8 mouse cellular contexts compared by ENCODE assay signal in the genomic region with DNA sequence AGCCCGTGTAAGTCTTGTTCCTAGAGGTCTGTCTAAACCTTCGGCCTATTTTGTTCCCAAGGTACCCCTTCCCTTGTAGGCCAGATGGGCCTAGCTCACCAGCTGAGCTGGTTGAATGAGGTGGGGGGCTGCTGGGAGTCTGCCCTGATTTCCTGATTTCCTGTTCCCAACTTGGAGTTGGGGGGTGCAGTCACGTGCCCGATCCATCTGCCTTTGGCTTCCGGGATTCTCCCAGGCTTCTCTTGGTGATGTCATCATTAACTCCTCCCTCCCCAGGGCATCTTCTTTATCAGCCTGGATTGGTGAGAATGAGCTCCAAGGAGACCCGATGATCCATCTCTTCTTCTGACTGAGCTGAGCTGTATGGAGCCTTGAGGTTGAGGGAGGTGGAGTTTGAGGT. TPM values are rescaled to one million over a fixed set of nuclear protein-coding genes. Genes with fewer than 3 reads are reported as not detected.
A peak's percentile ranks its signal among the peaks of the same experiment; 100 is the strongest.
DNase-seq lines count a peak whose midpoint lies in the region; ATAC-seq and TF ChIP-seq lines count a peak whose summit lies in the region.

No protein-coding gene starts in this region.

- WGBS in kidney, embryonic 14.5 days: 41% methylated on average over 6 of the region's 6 CpGs
- WGBS in embryonic facial prominence, embryonic 11.5 days: 43% methylated on average over 6 of the region's 6 CpGs
- 46% methylated on average over 6 of the region's 6 CpGs for WGBS in heart, embryonic 11.5 days (ENCODE audit: insufficient replicate concordance)
- WGBS in kidney, embryonic 16.5 days: 40% methylated on average over 6 of the region's 6 CpGs
- 59% methylated on average over 6 of the region's 6 CpGs for WGBS in liver, adult 2 months
- WGBS in neural tube, embryonic 15.5 days: 40% methylated on average over 6 of the region's 6 CpGs

- no peak overlapping the region for H3K4me3 ChIP-seq in kidney, embryonic 14.5 days (ENCODE audit: low read length)
- H3K4me3 ChIP-seq in embryonic facial prominence, embryonic 11.5 days (ENCODE audit: low read depth, low read length): no peak overlapping the region
- H3K4me3 ChIP-seq in heart, embryonic 11.5 days (ENCODE audit: low read depth, low read length): no peak overlapping the region
- H3K4me3 ChIP-seq in kidney, embryonic 16.5 days (ENCODE audit: low read length): no peak overlapping the region
- H3K4me3 ChIP-seq in liver, adult 2 months (ENCODE audit: insufficient read depth, low read depth, low read length): peak overlapping the region; percentile 23; the same call in 1 of the 2 replicates
- peak overlapping the region; percentile 75 for H3K4me3 ChIP-seq in neural tube, embryonic 15.5 days (replicated peaks)

- no peak overlapping the region for H3K27ac ChIP-seq in kidney, embryonic 14.5 days (ENCODE audit: low read depth, low read length)
- no peak overlapping the region for H3K27ac ChIP-seq in embryonic facial prominence, embryonic 11.5 days (replicated peaks; ENCODE audit: low read depth, low read length)
- no peak overlapping the region for H3K27ac ChIP-seq in heart, embryonic 11.5 days (ENCODE audit: low read depth, low read length)
- H3K27ac ChIP-seq in kidney, embryonic 16.5 days (ENCODE audit: low read length): no peak overlapping the region
- peak overlapping the region; percentile 54 for H3K27ac ChIP-seq in liver, adult 2 months (replicated peaks; ENCODE audit: insufficient read depth, low read depth, low read length)
- H3K27ac ChIP-seq in neural tube, embryonic 15.5 days (replicated peaks): peak overlapping the region; percentile 58

- peaks cover 8% of the 10 kb centered on the region; the same call in 1 of the 2 replicates for H3K79me2 ChIP-seq in liver, adult 2 months (ENCODE audit: control insufficient read depth, insufficient read depth, low read length)

- H3K4me1 ChIP-seq in kidney, embryonic 14.5 days (ENCODE audit: control insufficient read depth, insufficient read depth, low read length): peaks cover 30% of the 10 kb centered on the region
- H3K4me1 ChIP-seq in embryonic facial prominence, embryonic 11.5 days (ENCODE audit: control insufficient read depth, insufficient read depth, low read length): peaks cover 4% of the 10 kb centered on the region
- H3K4me1 ChIP-seq in heart, embryonic 11.5 days (ENCODE audit: control insufficient read depth, insufficient read depth, low read length): peaks cover 27% of the 10 kb centered on the region
- H3K4me1 ChIP-seq in kidney, embryonic 16.5 days (ENCODE audit: insufficient read depth, low read length): peaks cover 33% of the 10 kb centered on the region
- H3K4me1 ChIP-seq in liver, adult 2 months (ENCODE audit: control insufficient read depth, insufficient read depth, low read length): peaks cover 3% of the 10 kb centered on the region; the same call in 1 of the 2 replicates
- H3K4me1 ChIP-seq in neural tube, embryonic 15.5 days: peaks cover 45% of the 10 kb centered on the region

- no peak overlapping the region for H3K9ac ChIP-seq in kidney, embryonic 14.5 days (ENCODE audit: low read depth, low read length)
- no peak overlapping the region for H3K9ac ChIP-seq in embryonic facial prominence, embryonic 11.5 days (replicated peaks; ENCODE audit: low read length)
- H3K9ac ChIP-seq in heart, embryonic 11.5 days (ENCODE audit: low read depth, low read length): no peak overlapping the region
- H3K9ac ChIP-seq in kidney, embryonic 16.5 days (replicated peaks; ENCODE audit: low read length): 0 out of 2 replicates have a peak overlapping the region, but pooled peaks have one; percentile 28
- H3K9ac ChIP-seq in liver, adult 2 months (ENCODE audit: low read depth, low read length): peak overlapping the region; percentile 56
- peak overlapping the region; percentile 97; the same call in 1 of the 2 replicates for H3K9ac ChIP-seq in neural tube, embryonic 15.5 days (replicated peaks)

- no peaks in the 10 kb centered on the region for H3K27me3 ChIP-seq in kidney, embryonic 14.5 days (ENCODE audit: control insufficient read depth, insufficient read depth, low read length)
- no peaks in the 10 kb centered on the region for H3K27me3 ChIP-seq in embryonic facial prominence, embryonic 11.5 days (ENCODE audit: control insufficient read depth, insufficient read depth, low read length)
- H3K27me3 ChIP-seq in heart, embryonic 11.5 days (ENCODE audit: control insufficient read depth, insufficient read depth, low read length): no peaks in the 10 kb centered on the region
- H3K27me3 ChIP-seq in kidney, embryonic 16.5 days (ENCODE audit: insufficient read depth, low read length): no peaks in the 10 kb centered on the region
- no peaks in the 10 kb centered on the region for H3K27me3 ChIP-seq in liver, adult 2 months (ENCODE audit: control insufficient read depth, insufficient read depth, low read length)
- no peaks in the 10 kb centered on the region for H3K27me3 ChIP-seq in neural tube, embryonic 15.5 days (replicated peaks)

- no peak for ATAC-seq in kidney, embryonic 14.5 days (ENCODE audit: low FRiP score, low TSS enrichment)
- ATAC-seq in embryonic facial prominence, embryonic 11.5 days (replicated peaks; ENCODE audit: insufficient number of reproducible peaks, low FRiP score, low TSS enrichment, low read depth): no peak
- no peak for ATAC-seq in heart, embryonic 11.5 days (replicated peaks; ENCODE audit: insufficient number of reproducible peaks, low FRiP score, low TSS enrichment)
- ATAC-seq in kidney, embryonic 16.5 days (ENCODE audit: low FRiP score, low TSS enrichment): no peak
- no peak for ATAC-seq in neural tube, embryonic 15.5 days (ENCODE audit: low FRiP score)

- H3K4me2 ChIP-seq in kidney, embryonic 14.5 days (replicated peaks; ENCODE audit: low read depth, low read length): no peak overlapping the region
- no peak overlapping the region for H3K4me2 ChIP-seq in embryonic facial prominence, embryonic 11.5 days (ENCODE audit: low read depth, low read length)
- 0 out of 2 replicates have a peak overlapping the region, but pooled peaks have one; percentile 98 for H3K4me2 ChIP-seq in heart, embryonic 11.5 days
- no peak overlapping the region; the same call in 1 of the 2 replicates for H3K4me2 ChIP-seq in kidney, embryonic 16.5 days (replicated peaks; ENCODE audit: low read depth, low read length)
- H3K4me2 ChIP-seq in neural tube, embryonic 15.5 days: peak overlapping the region; percentile 97

- no peaks in the 10 kb centered on the region for H3K9me3 ChIP-seq in kidney, embryonic 14.5 days (ENCODE audit: control insufficient read depth, low read length)
- H3K9me3 ChIP-seq in embryonic facial prominence, embryonic 11.5 days (replicated peaks; ENCODE audit: control insufficient read depth, low read length): no peaks in the 10 kb centered on the region
- H3K9me3 ChIP-seq in heart, embryonic 11.5 days (replicated peaks; ENCODE audit: control insufficient read depth, low read length): no peaks in the 10 kb centered on the region
- H3K9me3 ChIP-seq in kidney, embryonic 16.5 days (ENCODE audit: low read length): no peaks in the 10 kb centered on the region
- H3K9me3 ChIP-seq in neural tube, embryonic 15.5 days (replicated peaks): no peaks in the 10 kb centered on the region

- peaks cover 9% of the 10 kb centered on the region for H3K36me3 ChIP-seq in kidney, embryonic 14.5 days (ENCODE audit: control insufficient read depth, insufficient read depth, low read length)
- peaks cover 2% of the 10 kb centered on the region; the same call in 1 of the 2 replicates for H3K36me3 ChIP-seq in embryonic facial prominence, embryonic 11.5 days (replicated peaks; ENCODE audit: control insufficient read depth, insufficient read depth, low read depth, low read length)
- H3K36me3 ChIP-seq in heart, embryonic 11.5 days (ENCODE audit: control insufficient read depth, insufficient read depth, low read length): peaks cover 7% of the 10 kb centered on the region; the same call in 1 of the 2 replicates
- peaks cover 15% of the 10 kb centered on the region for H3K36me3 ChIP-seq in kidney, embryonic 16.5 days (ENCODE audit: insufficient read depth, low read length)
- no peaks in the 10 kb centered on the region for H3K36me3 ChIP-seq in liver, adult 2 months (ENCODE audit: control insufficient read depth, insufficient read depth, low read length)
- H3K36me3 ChIP-seq in neural tube, embryonic 15.5 days: peaks cover 36% of the 10 kb centered on the region

- TF ChIP-seq POLR2A in liver, adult 2 months (IDR thresholded peaks at IDR 0.05; ENCODE audit: extremely low read depth, insufficient read depth, low read length): no peak

- TF ChIP-seq CTCF in liver, adult 2 months (IDR thresholded peaks at IDR 0.05; ENCODE audit: low read depth, low read length): no peak

- peak; percentile 42 for DNase-seq in kidney, adult 11 months
- peak; percentile 6 for DNase-seq in embryonic facial prominence, embryonic 11.5 days (ENCODE audit: low spot score)
- DNase-seq in liver, adult 2 months (ENCODE audit: extremely low read depth, low read depth, low spot score): no peak
- no peak for DNase-seq in ovary, adult 18-20 months (ENCODE audit: low spot score)

RNA-seq across cellular contexts. Expression of gene Acap3, which starts 3.6 kb away (rescaled TPM):
- polyA plus RNA-seq in kidney, embryonic 14.5 days (2014; fragmentation: Nextera tagmentation; extraction: Ambion mirVana): 10.3 and 15.5 TPM in 2 replicates
- polyA plus RNA-seq in embryonic facial prominence, embryonic 11.5 days (2014; fragmentation: Nextera tagmentation; extraction: Ambion mirVana): 18.6 and 21.2 TPM in 2 replicates
- polyA plus RNA-seq in heart, embryonic 11.5 days (2014; fragmentation: Nextera tagmentation; extraction: Ambion mirVana): 9.2 and 10.2 TPM in 2 replicates
- polyA plus RNA-seq in kidney, embryonic 16.5 days (2015; fragmentation: Nextera tagmentation; extraction: Ambion mirVana): 16.5 and 17.6 TPM in 2 replicates
- total RNA-seq in liver, adult 2 months (2014; rRNA removed): 2.5 and 3.4 TPM in 2 replicates
- polyA plus RNA-seq in liver, adult 2 months (2012; rRNA removed): 4.9 and 6.9 TPM in 2 replicates
- 57.7 and 70.3 TPM in 2 replicates for polyA plus RNA-seq in neural tube, embryonic 15.5 days (2015; fragmentation: Nextera tagmentation; extraction: Ambion mirVana)

RNA-seq across cellular contexts. Expression of gene Pusl1, which starts 3.6 kb away (rescaled TPM):
- polyA plus RNA-seq in kidney, embryonic 14.5 days (2014; fragmentation: Nextera tagmentation; extraction: Ambion mirVana): 41.4 and 50.5 TPM in 2 replicates
- 35.6 and 39.3 TPM in 2 replicates for polyA plus RNA-seq in embryonic facial prominence, embryonic 11.5 days (2014; fragmentation: Nextera tagmentation; extraction: Ambion mirVana)
- polyA plus RNA-seq in heart, embryonic 11.5 days (2014; fragmentation: Nextera tagmentation; extraction: Ambion mirVana): 30.6 and 32.9 TPM in 2 replicates
- polyA plus RNA-seq in kidney, embryonic 16.5 days (2015; fragmentation: Nextera tagmentation; extraction: Ambion mirVana): 51.4 and 55.1 TPM in 2 replicates
- total RNA-seq in liver, adult 2 months (2014; rRNA removed): 13.6 and 15.5 TPM in 2 replicates
- polyA plus RNA-seq in liver, adult 2 months (2012; rRNA removed): 33.5 and 35.0 TPM in 2 replicates
- 58.5 and 62.7 TPM in 2 replicates for polyA plus RNA-seq in neural tube, embryonic 15.5 days (2015; fragmentation: Nextera tagmentation; extraction: Ambion mirVana)

RNA-seq across cellular contexts. Expression of gene Ints11, which starts 25.9 kb away (rescaled TPM):
- polyA plus RNA-seq in kidney, embryonic 14.5 days (2014; fragmentation: Nextera tagmentation; extraction: Ambion mirVana): 73.1 and 74.6 TPM in 2 replicates
- polyA plus RNA-seq in embryonic facial prominence, embryonic 11.5 days (2014; fragmentation: Nextera tagmentation; extraction: Ambion mirVana): 92.8 and 93.0 TPM in 2 replicates
- polyA plus RNA-seq in heart, embryonic 11.5 days (2014; fragmentation: Nextera tagmentation; extraction: Ambion mirVana): 40.7 and 45.6 TPM in 2 replicates
- polyA plus RNA-seq in kidney, embryonic 16.5 days (2015; fragmentation: Nextera tagmentation; extraction: Ambion mirVana): 72.9 and 80.1 TPM in 2 replicates
- 13.6 and 18.8 TPM in 2 replicates for total RNA-seq in liver, adult 2 months (2014; rRNA removed)
- 15.8 and 20.9 TPM in 2 replicates for polyA plus RNA-seq in liver, adult 2 months (2012; rRNA removed)
- polyA plus RNA-seq in neural tube, embryonic 15.5 days (2015; fragmentation: Nextera tagmentation; extraction: Ambion mirVana): 66.9 and 73.4 TPM in 2 replicates

RNA-seq across cellular contexts. Expression of gene Cptp, which starts 26.0 kb away (rescaled TPM):
- polyA plus RNA-seq in kidney, embryonic 14.5 days (2014; fragmentation: Nextera tagmentation; extraction: Ambion mirVana): 11.1 and 18.8 TPM in 2 replicates
- polyA plus RNA-seq in embryonic facial prominence, embryonic 11.5 days (2014; fragmentation: Nextera tagmentation; extraction: Ambion mirVana): 18.3 and 21.1 TPM in 2 replicates
- 12.2 and 12.8 TPM in 2 replicates for polyA plus RNA-seq in heart, embryonic 11.5 days (2014; fragmentation: Nextera tagmentation; extraction: Ambion mirVana)
- 20.0 TPM in 2 replicates for polyA plus RNA-seq in kidney, embryonic 16.5 days (2015; fragmentation: Nextera tagmentation; extraction: Ambion mirVana)
- total RNA-seq in liver, adult 2 months (2014; rRNA removed): 5.7 and 7.5 TPM in 2 replicates
- polyA plus RNA-seq in liver, adult 2 months (2012; rRNA removed): 32.1 and 48.6 TPM in 2 replicates
- polyA plus RNA-seq in neural tube, embryonic 15.5 days (2015; fragmentation: Nextera tagmentation; extraction: Ambion mirVana): 28.0 and 29.0 TPM in 2 replicates

RNA-seq across cellular contexts. Expression of gene Tas1r3, which starts 32.1 kb away (rescaled TPM):
- polyA plus RNA-seq in kidney, embryonic 14.5 days (2014; fragmentation: Nextera tagmentation; extraction: Ambion mirVana): 0.14 and 0.38 TPM in 2 replicates
- polyA plus RNA-seq in embryonic facial prominence, embryonic 11.5 days (2014; fragmentation: Nextera tagmentation; extraction: Ambion mirVana): 0.15 and 0.27 TPM in 2 replicates
- polyA plus RNA-seq in heart, embryonic 11.5 days (2014; fragmentation: Nextera tagmentation; extraction: Ambion mirVana): 0.11 and 0.18 TPM in 2 replicates
- polyA plus RNA-seq in kidney, embryonic 16.5 days (2015; fragmentation: Nextera tagmentation; extraction: Ambion mirVana): 0.22 and 0.40 TPM in 2 replicates
- 0.37 and 0.47 TPM in 2 replicates for total RNA-seq in liver, adult 2 months (2014; rRNA removed)
- polyA plus RNA-seq in liver, adult 2 months (2012; rRNA removed): 0.12 and 0.35 TPM in 2 replicates
- 0.36 and 0.46 TPM in 2 replicates for polyA plus RNA-seq in neural tube, embryonic 15.5 days (2015; fragmentation: Nextera tagmentation; extraction: Ambion mirVana)

Comparison
In these comparisons a context has a peak if more than half of its experiments do, and no peak if none do; other contexts are left out.
1. H3K9ac ChIP-seq: peak in kidney, embryonic 16.5 days (single experiment), liver, adult 2 months (single experiment) and neural tube, embryonic 15.5 days (single experiment); none in kidney, embryonic 14.5 days (single experiment), embryonic facial prominence, embryonic 11.5 days (single experiment) and heart, embryonic 11.5 days (single experiment).
2. DNase-seq: peak in kidney, adult 11 months (single experiment) and embryonic facial prominence, embryonic 11.5 days (single experiment); none in liver, adult 2 months (single experiment) and ovary, adult 18-20 months (single experiment).
3. H3K27ac ChIP-seq: peak in liver, adult 2 months (single experiment) and neural tube, embryonic 15.5 days (single experiment); none in kidney, embryonic 14.5 days (single experiment), embryonic facial prominence, embryonic 11.5 days (single experiment), heart, embryonic 11.5 days (single experiment) and kidney, embryonic 16.5 days (single experiment).
4. H3K4me2 ChIP-seq: peak in heart, embryonic 11.5 days (single experiment) and neural tube, embryonic 15.5 days (single experiment); none in kidney, embryonic 14.5 days (single experiment), embryonic facial prominence, embryonic 11.5 days (single experiment) and kidney, embryonic 16.5 days (single experiment).
5. H3K4me3 ChIP-seq: peak in liver, adult 2 months (single experiment) and neural tube, embryonic 15.5 days (single experiment); none in kidney, embryonic 14.5 days (single experiment), embryonic facial prominence, embryonic 11.5 days (single experiment), heart, embryonic 11.5 days (single experiment) and kidney, embryonic 16.5 days (single experiment).